Mouse (Mus musculus): ENCODE data around the gene Agxt. TPM values are rescaled to one million over a fixed set of nuclear protein-coding genes. Genes with fewer than 3 reads are reported as not detected.

The Agxt gene
- not detected in 2 replicates for polyA plus RNA-seq (2014; fragmentation: Nextera tagmentation; extraction: Ambion mirVana)

GRCm38 (mm10) chr1:93135036-93135526 lies at the start of gene Agxt:
Gene Agxt, plus strand, starts transcription at chr1:93135240.
- Histone ChIP-seq H3K27ac (ENCODE audit: low read depth) (no peak within 1 kb of the TSS), H3K27me3 (replicated peaks; ENCODE audit: control insufficient read depth, insufficient read depth, low read length) (no peaks in the 10 kb centered on the region), H3K9me3 (ENCODE audit: control insufficient read depth, low read length) (no peaks in the 10 kb centered on the region), H3K4me3 (ENCODE audit: low read depth, low read length) (no peak within 1 kb of the TSS), H3K9ac (ENCODE audit: low read length) (no peak within 1 kb of the TSS), H3K36me3 (ENCODE audit: control insufficient read depth, insufficient read depth, low read length) (no peaks in the 10 kb centered on the region), H3K4me1 (replicated peaks; ENCODE audit: control insufficient read depth, insufficient read depth, low read length) (peaks cover 3% of the 10 kb centered on the region; the same call in 1 of the 2 replicates), H3K4me2 (ENCODE audit: low read length) (no peak within 1 kb of the TSS)
- no peak for DNase-seq (ENCODE audit: low spot score)
- ATAC-seq (replicated peaks; ENCODE audit: low FRiP score, low TSS enrichment, low read depth) = no peak
- 83% methylated on average over 12 of the region's 12 CpGs for WGBS

DNA sequence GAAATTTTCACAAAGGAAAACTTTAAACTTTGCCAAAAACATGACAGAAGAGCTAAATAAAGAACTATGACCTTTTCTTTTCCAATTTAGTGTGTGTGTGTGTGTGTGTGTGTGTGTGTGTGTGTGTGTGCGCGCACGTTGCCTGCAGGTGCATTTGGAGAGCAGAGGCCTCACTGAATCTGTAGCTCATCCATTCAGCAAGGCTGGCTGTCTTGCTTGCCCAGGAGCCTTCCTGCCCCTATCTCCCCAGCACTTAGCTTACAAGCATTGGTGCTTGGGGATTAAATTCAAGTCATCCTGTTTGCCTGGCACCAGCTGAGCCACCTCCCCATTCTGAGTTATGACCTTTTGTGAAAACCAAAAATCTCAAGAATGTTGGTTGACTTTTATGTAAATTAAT lies 42.5 kb upstream of the Agxt start:
- WGBS = 93% methylated on average over 3 of the region's 3 CpGs
- H3K9me3 ChIP-seq (ENCODE audit: control insufficient read depth, low read length) = no peaks in the 10 kb centered on the region
- DNase-seq (ENCODE audit: low spot score) = no peak

GRCm38 (mm10) chr1:93098956-93099355 lies 36.1 kb upstream of the Agxt start:
- H3K27me3 ChIP-seq (replicated peaks; ENCODE audit: control insufficient read depth, insufficient read depth, low read length) = peaks cover 42% of the 10 kb centered on the region
- no peaks in the 10 kb centered on the region for H3K36me3 ChIP-seq (ENCODE audit: control insufficient read depth, insufficient read depth, low read length)
- H3K9ac ChIP-seq (ENCODE audit: low read length) = no peak overlapping the region
- peaks cover 3% of the 10 kb centered on the region; the same call in 1 of the 2 replicates for H3K4me1 ChIP-seq (replicated peaks; ENCODE audit: control insufficient read depth, insufficient read depth, low read length)
- H3K4me3 ChIP-seq (ENCODE audit: low read depth, low read length) = no peak overlapping the region
- no peak overlapping the region for H3K4me2 ChIP-seq (ENCODE audit: low read length)
- 85% methylated on average over 5 of the region's 5 CpGs for WGBS
- ATAC-seq (replicated peaks; ENCODE audit: low FRiP score, low TSS enrichment, low read depth) = no peak
- no peak overlapping the region for H3K27ac ChIP-seq (ENCODE audit: low read depth)
- DNase-seq (ENCODE audit: low spot score) = no peak
- H3K9me3 ChIP-seq (ENCODE audit: control insufficient read depth, low read length) = no peaks in the 10 kb centered on the region

More for the DNA sequence above, 42.5 kb upstream of the Agxt start:
- Histone ChIP-seq H3K27ac (ENCODE audit: low read depth) (no peak overlapping the region), H3K36me3 (ENCODE audit: control insufficient read depth, insufficient read depth, low read length) (no peaks in the 10 kb centered on the region), H3K27me3 (replicated peaks; ENCODE audit: control insufficient read depth, insufficient read depth, low read length) (no peaks in the 10 kb centered on the region), H3K4me3 (ENCODE audit: low read depth, low read length) (no peak overlapping the region), H3K4me2 (ENCODE audit: low read length) (no peak overlapping the region), H3K4me1 (replicated peaks; ENCODE audit: control insufficient read depth, insufficient read depth, low read length) (no peaks in the 10 kb centered on the region), H3K9ac (ENCODE audit: low read length) (no peak overlapping the region)
- ATAC-seq (replicated peaks; ENCODE audit: low FRiP score, low TSS enrichment, low read depth) = no peak

DNA sequence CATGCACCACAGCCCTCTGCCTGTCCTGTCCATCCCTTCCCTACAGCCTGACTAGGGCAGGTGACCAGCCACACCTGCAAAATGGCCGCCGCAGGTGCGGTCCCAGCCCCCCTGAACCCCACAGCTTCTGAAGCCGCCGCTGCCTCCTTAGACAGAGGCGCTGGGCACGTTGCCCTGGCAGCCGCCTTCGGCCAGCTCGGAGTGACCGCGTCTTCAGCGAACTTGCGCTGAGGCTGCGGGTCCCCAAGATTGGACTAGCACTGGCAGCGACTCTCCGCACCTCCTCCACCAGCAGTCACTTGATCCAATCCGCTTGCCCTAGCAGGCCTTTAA lies 34.8 kb upstream of the Agxt start:
- Histone ChIP-seq H3K36me3 (ENCODE audit: control insufficient read depth, insufficient read depth, low read length) (no peaks in the 10 kb centered on the region), H3K27ac (ENCODE audit: low read depth) (no peak overlapping the region), H3K9me3 (ENCODE audit: control insufficient read depth, low read length) (no peaks in the 10 kb centered on the region), H3K27me3 (replicated peaks; ENCODE audit: control insufficient read depth, insufficient read depth, low read length) (peaks cover 49% of the 10 kb centered on the region), H3K4me1 (replicated peaks; ENCODE audit: control insufficient read depth, insufficient read depth, low read length) (peaks cover 3% of the 10 kb centered on the region; the same call in 1 of the 2 replicates), H3K4me2 (ENCODE audit: low read length) (peak overlapping the region; percentile 99), H3K9ac (ENCODE audit: low read length) (peak overlapping the region; percentile 22), H3K4me3 (ENCODE audit: low read depth, low read length) (peak overlapping the region; percentile 50)
- WGBS = 4% methylated on average over 18 of the region's 18 CpGs
- DNase-seq (ENCODE audit: low spot score) (no peak), ATAC-seq (replicated peaks; ENCODE audit: low FRiP score, low TSS enrichment, low read depth) (peak; percentile 48; the same call in 1 of the 2 replicates)

DNA sequence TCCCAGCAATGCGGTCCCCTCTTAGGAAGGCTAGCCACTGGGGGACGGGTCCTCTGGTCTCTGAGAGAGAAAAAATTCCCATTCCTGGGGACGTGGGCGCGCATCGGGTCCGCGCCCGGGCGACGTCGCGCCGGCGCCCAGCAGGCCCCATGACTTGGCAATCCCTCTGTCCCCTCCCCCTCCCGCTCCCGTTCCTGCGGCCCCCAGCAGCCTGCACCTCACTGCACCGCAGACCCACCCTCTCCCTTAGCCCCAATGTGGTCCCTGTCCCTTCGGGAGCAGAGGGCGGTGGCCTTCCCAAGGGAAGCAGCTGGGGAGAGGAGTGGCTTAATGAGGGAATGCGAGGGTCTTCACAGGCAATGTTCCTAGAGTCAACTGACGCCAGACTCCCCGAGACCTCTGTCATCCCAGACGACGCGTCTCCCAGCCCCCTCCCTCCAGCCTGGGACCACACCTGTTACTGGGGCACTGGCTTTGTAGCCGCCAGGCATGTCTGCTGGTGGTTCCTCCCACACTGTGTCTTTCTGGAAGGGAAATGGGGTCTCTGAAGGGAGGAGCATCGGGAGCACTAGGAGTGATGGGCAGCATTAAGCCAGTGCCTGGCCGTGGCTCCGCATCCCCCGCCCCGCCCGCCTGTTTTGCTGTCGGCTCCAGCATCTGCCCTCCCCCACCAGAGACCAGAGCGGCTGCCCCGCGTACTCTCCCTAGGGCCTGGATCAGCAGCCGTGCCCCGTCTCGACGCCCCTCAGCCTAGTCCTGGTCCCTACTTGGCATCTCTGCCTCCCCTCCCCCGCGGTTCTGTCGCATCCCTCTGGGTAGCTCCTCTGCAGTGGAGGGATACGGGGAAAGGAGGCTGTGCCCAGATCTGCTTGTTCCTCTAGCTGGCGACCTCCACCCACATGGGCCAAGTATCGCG lies 34.2 kb upstream of the Agxt start:
- Histone ChIP-seq H3K27me3 (replicated peaks; ENCODE audit: control insufficient read depth, insufficient read depth, low read length) (peaks cover 49% of the 10 kb centered on the region), H3K4me3 (ENCODE audit: low read depth, low read length) (peak overlapping the region; percentile 50), H3K9ac (ENCODE audit: low read length) (peak overlapping the region; percentile 47)

GRCm38 (mm10) chr1:93101571-93102061 lies 33.4 kb upstream of the Agxt start, which contains the start of gene Kif1a:
Gene Kif1a, minus strand, starts transcription at chr1:93101951.
- DNase-seq (ENCODE audit: low spot score) (peak; percentile 75), ATAC-seq (replicated peaks; ENCODE audit: low FRiP score, low TSS enrichment, low read depth) (peak; percentile 70; the same call in 1 of the 2 replicates)
- under 1% methylated on average over 36 of the region's 39 CpGs for WGBS
- Histone ChIP-seq H3K4me2 (ENCODE audit: low read length) (peak within 1 kb of the TSS; percentile 99), H3K27me3 (replicated peaks; ENCODE audit: control insufficient read depth, insufficient read depth, low read length) (peaks cover 49% of the 10 kb centered on the region), H3K4me1 (replicated peaks; ENCODE audit: control insufficient read depth, insufficient read depth, low read length) (peaks cover 3% of the 10 kb centered on the region; the same call in 1 of the 2 replicates), H3K9me3 (ENCODE audit: control insufficient read depth, low read length) (no peaks in the 10 kb centered on the region), H3K27ac (ENCODE audit: low read depth) (no peak within 1 kb of the TSS), H3K9ac (ENCODE audit: low read length) (peak within 1 kb of the TSS; percentile 47), H3K4me3 (ENCODE audit: low read depth, low read length) (peak within 1 kb of the TSS; percentile 50), H3K36me3 (ENCODE audit: control insufficient read depth, insufficient read depth, low read length) (no peaks in the 10 kb centered on the region)

More for the DNA sequence above, 34.2 kb upstream of the Agxt start:
- Histone ChIP-seq H3K4me2 (ENCODE audit: low read length) (peak overlapping the region; percentile 99), H3K36me3 (ENCODE audit: control insufficient read depth, insufficient read depth, low read length) (no peaks in the 10 kb centered on the region), H3K4me1 (replicated peaks; ENCODE audit: control insufficient read depth, insufficient read depth, low read length) (peaks cover 3% of the 10 kb centered on the region; the same call in 1 of the 2 replicates), H3K27ac (ENCODE audit: low read depth) (no peak overlapping the region), H3K9me3 (ENCODE audit: control insufficient read depth, low read length) (no peaks in the 10 kb centered on the region)
- peak; percentile 72 for DNase-seq (ENCODE audit: low spot score)
- ATAC-seq (replicated peaks; ENCODE audit: low FRiP score, low TSS enrichment, low read depth) = peak; percentile 61
- 1% methylated on average over 49 of the region's 49 CpGs for WGBS

GRCm38 (mm10) chr1:93102700-93103099 lies 32.3 kb upstream of the Agxt start:
- H3K36me3 ChIP-seq (ENCODE audit: control insufficient read depth, insufficient read depth, low read length) = no peaks in the 10 kb centered on the region
- DNase-seq (ENCODE audit: low spot score) (no peak), ATAC-seq (replicated peaks; ENCODE audit: low FRiP score, low TSS enrichment, low read depth) (no peak)
- H3K27me3 ChIP-seq (replicated peaks; ENCODE audit: control insufficient read depth, insufficient read depth, low read length) = peaks cover 49% of the 10 kb centered on the region
- WGBS = 55% methylated on average over 7 of the region's 7 CpGs
- no peaks in the 10 kb centered on the region for H3K9me3 ChIP-seq (ENCODE audit: control insufficient read depth, low read length)
- H3K9ac ChIP-seq (ENCODE audit: low read length) = no peak overlapping the region
- peaks cover 3% of the 10 kb centered on the region; the same call in 1 of the 2 replicates for H3K4me1 ChIP-seq (replicated peaks; ENCODE audit: control insufficient read depth, insufficient read depth, low read length)
- no peak overlapping the region for H3K4me2 ChIP-seq (ENCODE audit: low read length)
- H3K27ac ChIP-seq (ENCODE audit: low read depth) = no peak overlapping the region
- H3K4me3 ChIP-seq (ENCODE audit: low read depth, low read length) = no peak overlapping the region

GRCm38 (mm10) chr1:93114713-93115463 lies 20.2 kb upstream of the Agxt start:
- Histone ChIP-seq H3K4me2 (ENCODE audit: low read length) (peak overlapping the region; percentile 54), H3K9ac (ENCODE audit: low read length) (no peak overlapping the region), H3K4me1 (replicated peaks; ENCODE audit: control insufficient read depth, insufficient read depth, low read length) (no peaks in the 10 kb centered on the region; the same call in 1 of the 2 replicates), H3K27me3 (replicated peaks; ENCODE audit: control insufficient read depth, insufficient read depth, low read length) (no peaks in the 10 kb centered on the region), H3K27ac (ENCODE audit: low read depth) (no peak overlapping the region), H3K9me3 (ENCODE audit: control insufficient read depth, low read length) (0 out of 2 replicates have a peak, but pooled peaks cover 2% of the 10 kb centered on the region), H3K4me3 (ENCODE audit: low read depth, low read length) (peak overlapping the region; percentile 29), H3K36me3 (ENCODE audit: control insufficient read depth, insufficient read depth, low read length) (no peaks in the 10 kb centered on the region)
- peak; percentile 86 for DNase-seq (ENCODE audit: low spot score)
- WGBS = 25% methylated on average over 21 of the region's 21 CpGs
- peak; percentile 98 for ATAC-seq (replicated peaks; ENCODE audit: low FRiP score, low TSS enrichment, low read depth)

Data from intestine, embryonic 14.5 days (tissue).